ENCODE assay signal across 21 mouse cellular contexts in genomic region chrX:13859051-13859450, GRCm38 (mm10).
"Had no signal": no experiment of that assay in that cellular context is flagged by ENCODE, and none has a peak within 500 bp of the region (broad histone marks: within the 10 kb centered on the region; RNA-seq: fewer than 3 reads in every experiment).

No protein-coding gene starts in this region.

- H3K4me2 ChIP-seq: lung, embryonic 15.5 days; midbrain, embryonic 12.5 days; neural tube, embryonic 13.5 days; neural tube, embryonic 15.5 days had no signal

- H3K4me3 ChIP-seq: lung, embryonic 15.5 days; midbrain, embryonic 10.5 days; midbrain, embryonic 12.5 days; myocyte; neural tube, embryonic 13.5 days; neural tube, embryonic 15.5 days had no signal

- H3K27ac ChIP-seq: lung, embryonic 15.5 days; macrophage; midbrain, embryonic 10.5 days; midbrain, embryonic 12.5 days; neural tube, embryonic 13.5 days; neural tube, embryonic 15.5 days had no signal

- H3K9me3 ChIP-seq: lung, embryonic 15.5 days; midbrain, embryonic 10.5 days; midbrain, embryonic 12.5 days; neural tube, embryonic 13.5 days; neural tube, embryonic 15.5 days had no signal

- H3K27me3 ChIP-seq: lung, embryonic 15.5 days; midbrain, embryonic 12.5 days; neural tube, embryonic 13.5 days; neural tube, embryonic 15.5 days had no signal

- H3K4me1 ChIP-seq: lung, embryonic 15.5 days; midbrain, embryonic 10.5 days; midbrain, embryonic 12.5 days; neural tube, embryonic 13.5 days; neural tube, embryonic 15.5 days had no signal

- H3K9ac ChIP-seq: lung, embryonic 15.5 days; midbrain, embryonic 12.5 days; neural tube, embryonic 13.5 days; neural tube, embryonic 15.5 days had no signal

- ATAC-seq: lung, postnatal 0 days; midbrain, embryonic 16.5 days had no signal

- H3K36me3 ChIP-seq: lung, embryonic 15.5 days; midbrain, embryonic 10.5 days; midbrain, embryonic 12.5 days; neural tube, embryonic 13.5 days; neural tube, embryonic 15.5 days had no signal

- DNase-seq: lung, adult 2 months; lung, postnatal 14 days; lung, postnatal 36 days; midbrain, embryonic 14.5 days; retina, postnatal 1 day; right cerebral cortex, adult 18-20 months; right cerebral cortex, postnatal 25 days; right cerebral cortex, postnatal 4 days; spleen, adult 18-20 months; thymus, adult 18-20 months; thymus, postnatal 14 days; thymus, postnatal 36 days had no signal
